8 mouse cellular contexts compared by ENCODE assay signal in genomic region chr10:80754594-80755290, GRCm38 (mm10). TPM values are rescaled to one million over a fixed set of nuclear protein-coding genes. Genes with fewer than 3 reads are reported as not detected.
A peak's percentile ranks its signal among the peaks of the same experiment; 100 is the strongest.
DNase-seq lines count a peak whose midpoint lies in the region; ATAC-seq and TF ChIP-seq lines count a peak whose summit lies in the region.

TSS of gene Dot1l (plus strand) at chr10:80755206.

- H3K4me2 ChIP-seq in lung, embryonic 16.5 days (ENCODE audit: low read depth, low read length): peak within 1 kb of the TSS; percentile 99

- TF ChIP-seq CTCF in MEL (IDR thresholded peaks at IDR 0.05 in 2 of 3, conservative IDR thresholded peaks at IDR 0.05 in 1 of 3; ENCODE audit: control insufficient read depth in 1 of 3, insufficient read depth in 1 of 3, low read depth in 2 of 3, low read length in 3 of 3, poor library complexity in 1 of 3, severe bottlenecking in 1 of 3): no peak
- no peak for TF ChIP-seq CTCF in cerebellum, adult 2 months (IDR thresholded peaks at IDR 0.05; ENCODE audit: borderline replicate concordance, insufficient read depth, low read depth, low read length)

- H3K4me1 ChIP-seq in MEL (ENCODE audit: control insufficient read depth in 1 of 2, insufficient read depth in 2 of 2, low read length in 2 of 2): peaks cover 8 to 46% of the 10 kb centered on the region in 2 experiments
- peaks cover 40% of the 10 kb centered on the region for H3K4me1 ChIP-seq in cerebellum, adult 2 months (ENCODE audit: control insufficient read depth, insufficient read depth, low read length)
- peaks cover 40% of the 10 kb centered on the region for H3K4me1 ChIP-seq in lung, embryonic 16.5 days (replicated peaks; ENCODE audit: control insufficient read depth, insufficient read depth, low read length)

- no peaks in the 10 kb centered on the region for H3K27me3 ChIP-seq in MEL (ENCODE audit: control insufficient read depth in 1 of 2, insufficient read depth in 2 of 2, low read length in 2 of 2)
- H3K27me3 ChIP-seq in cerebellum, adult 2 months (ENCODE audit: control insufficient read depth, insufficient read depth, low read length): no peaks in the 10 kb centered on the region
- H3K27me3 ChIP-seq in lung, embryonic 16.5 days (ENCODE audit: control insufficient read depth, insufficient read depth, low read depth, low read length): no peaks in the 10 kb centered on the region

- DNase-seq in MEL (ENCODE audit: low read depth, low spot score): peak; percentile 98
- DNase-seq in cerebellum, adult 2 months: peak; percentile 98
- peak; percentile 97 for DNase-seq in forelimb bud, embryonic 11.5 days (ENCODE audit: low read depth, low spot score)
- DNase-seq in layer of hippocampus, adult 9-10 months (ENCODE audit: low spot score): peak; percentile 86
- peak; percentile 93 for DNase-seq in ovary, postnatal 10 days (ENCODE audit: low spot score)
- DNase-seq in thymus, postnatal 10 days (ENCODE audit: low spot score in 2 of 2): peak; percentile 98 to 99

- peak; percentile 62 to 76 for ATAC-seq in hematopoietic stem cell, adult 5-6 weeks (replicated peaks in 1 of 2; ENCODE audit: insufficient read depth in 1 of 2, low FRiP score in 2 of 2, low TSS enrichment in 1 of 2, low read depth in 1 of 2, poor library complexity in 2 of 2, severe bottlenecking in 2 of 2)
- peak; percentile 93 for ATAC-seq in lung, embryonic 16.5 days (ENCODE audit: low read depth)

- no peak for TF ChIP-seq RAD21 in MEL (IDR thresholded peaks at IDR 0.05; ENCODE audit: low read depth, low read length)

- H3K79me2 ChIP-seq in MEL (ENCODE audit: control insufficient read depth, insufficient read depth, low read length, poor library complexity): peaks cover 47% of the 10 kb centered on the region

- peak in 1 of 2 experiments; percentile 80; a peak in 3 of 4 replicates for TF ChIP-seq POLR2A in MEL (IDR thresholded peaks at IDR 0.05; ENCODE audit: control insufficient read depth in 1 of 2, insufficient read depth in 1 of 2, low read depth in 1 of 2, low read length in 2 of 2, poor library complexity in 1 of 2)
- peak; percentile 51; the same call in 1 of the 2 replicates for TF ChIP-seq POLR2A in cerebellum, adult 2 months (IDR thresholded peaks at IDR 0.05; ENCODE audit: borderline replicate concordance, insufficient read depth, low read length)

- TF ChIP-seq EP300 in MEL (IDR thresholded peaks at IDR 0.05; ENCODE audit: low read depth in 1 of 2, low read length in 2 of 2): peak in 1 of 2 experiments; percentile 10; a peak in 1 of 4 replicates

- no peaks in the 10 kb centered on the region for H3K9me3 ChIP-seq in MEL (replicated peaks; ENCODE audit: insufficient read depth, low read length)
- no peaks in the 10 kb centered on the region for H3K9me3 ChIP-seq in lung, embryonic 16.5 days (ENCODE audit: control insufficient read depth, low read length)

- H3K4me3 ChIP-seq in MEL (ENCODE audit: control insufficient read depth in 1 of 2, insufficient read depth in 1 of 2, low read depth in 2 of 2, low read length in 2 of 2): peak within 1 kb of the TSS; percentile 91 to 98
- peak within 1 kb of the TSS; percentile 97 for H3K4me3 ChIP-seq in cerebellum, adult 2 months (replicated peaks; ENCODE audit: insufficient read depth, low read depth, low read length)
- peak within 1 kb of the TSS; percentile 96 for H3K4me3 ChIP-seq in lung, embryonic 16.5 days (ENCODE audit: low read length)

- peaks cover 0 to 16% of the 10 kb centered on the region in 2 experiments; a peak in 2 of 4 replicates for H3K36me3 ChIP-seq in MEL (ENCODE audit: control insufficient read depth in 1 of 2, insufficient read depth in 2 of 2, low read length in 2 of 2)
- H3K36me3 ChIP-seq in lung, embryonic 16.5 days (ENCODE audit: control insufficient read depth, insufficient read depth, low read length): no peaks in the 10 kb centered on the region

- H3K9ac ChIP-seq in MEL (ENCODE audit: control insufficient read depth, low read depth, low read length, poor library complexity, severe bottlenecking): peak within 1 kb of the TSS; percentile 99
- peak within 1 kb of the TSS; percentile 96 for H3K9ac ChIP-seq in lung, embryonic 16.5 days (ENCODE audit: low read length)

- under 1% methylated on average over 54 of the region's 57 CpGs for WGBS in cerebellum, adult 2 months
- 2% methylated on average over 18 of the region's 57 CpGs for WGBS in lung, embryonic 16.5 days

- H3K27ac ChIP-seq in MEL (ENCODE audit: control insufficient read depth, low read depth, low read length): peak within 1 kb of the TSS; percentile 65
- peak within 1 kb of the TSS; percentile 84 for H3K27ac ChIP-seq in cerebellum, adult 2 months (ENCODE audit: insufficient read depth, low read length)
- peak within 1 kb of the TSS; percentile 83 for H3K27ac ChIP-seq in lung, embryonic 16.5 days (ENCODE audit: low read length)

TF ChIP-seq in MEL, 35 proteins besides CTCF, POLR2A, EP300 and RAD21:
- TF ChIP-seq TBP (IDR thresholded peaks at IDR 0.05; ENCODE audit: low read depth, low read length) (0 out of 2 replicates have a peak, but pooled peaks have one; percentile 53), GATA1 (IDR thresholded peaks at IDR 0.05; ENCODE audit: low read depth, low read length) (no peak), MYC (IDR thresholded peaks at IDR 0.05; ENCODE audit: low read depth, low read length) (peak; percentile 78; the same call in 1 of the 2 replicates), TAL1 (IDR thresholded peaks at IDR 0.05; ENCODE audit: low read length) (no peak), MAX (IDR thresholded peaks at IDR 0.05; ENCODE audit: low read length) (0 out of 2 replicates have a peak, but pooled peaks have one; percentile 27), TCF12 (IDR thresholded peaks at IDR 0.05; ENCODE audit: low read depth, low read length) (peak; percentile 56), CHD2 (IDR thresholded peaks at IDR 0.05; ENCODE audit: low read length) (no peak), MXI1 (IDR thresholded peaks at IDR 0.05; ENCODE audit: low read depth, low read length) (no peak; the same call in 1 of the 2 replicates), HCFC1 (IDR thresholded peaks at IDR 0.05; ENCODE audit: low read depth, low read length) (peak; percentile 80), NRF1 (IDR thresholded peaks at IDR 0.05; ENCODE audit: insufficient read depth, low read depth, low read length, poor library complexity, severe bottlenecking) (peak; percentile 76), MAFK (IDR thresholded peaks at IDR 0.05; ENCODE audit: borderline replicate concordance, low read depth, low read length) (no peak), POLR2AphosphoS2 (IDR thresholded peaks at IDR 0.05; ENCODE audit: low read length) (peak; percentile 34; the same call in 1 of the 2 replicates), NELFE (IDR thresholded peaks at IDR 0.05; ENCODE audit: low read depth, low read length) (peak; percentile 87), MAZ (IDR thresholded peaks at IDR 0.05; ENCODE audit: low read depth, low read length) (peak; percentile 79; the same call in 1 of the 2 replicates), ETS1 (IDR thresholded peaks at IDR 0.05; ENCODE audit: low read depth, low read length) (peak; percentile 47; the same call in 1 of the 2 replicates), SIN3A (IDR thresholded peaks at IDR 0.05; ENCODE audit: low read length) (peak; percentile 81), ZMIZ1 (IDR thresholded peaks at IDR 0.05; ENCODE audit: low read depth, low read length) (0 out of 2 replicates have a peak, but pooled peaks have one; percentile 42), ZNF384 (IDR thresholded peaks at IDR 0.05; ENCODE audit: low read depth, low read length) (0 out of 2 replicates have a peak, but pooled peaks have one; percentile 57), POLR2AphosphoS5 (IDR thresholded peaks at IDR 0.05; ENCODE audit: borderline replicate concordance, low read depth, low read length) (no peak), CHD1 (IDR thresholded peaks at IDR 0.05; ENCODE audit: low read depth, low read length) (peak; percentile 98), UBTF (IDR thresholded peaks at IDR 0.05; ENCODE audit: borderline replicate concordance, insufficient read depth, low read depth, low read length) (no peak), RCOR1 (IDR thresholded peaks at IDR 0.05; ENCODE audit: low read depth, low read length) (0 out of 2 replicates have a peak, but pooled peaks have one; percentile 29), ELF1 (IDR thresholded peaks at IDR 0.05; ENCODE audit: low read depth, low read length) (peak; percentile 91), MEF2A (IDR thresholded peaks at IDR 0.05; ENCODE audit: extremely low read depth, insufficient replicate concordance, low read depth, low read length, poor library complexity, severe bottlenecking) (no peak)
TF ChIP-seq in MEL: peak in this region for 16.

RNA-seq across cellular contexts. Expression of gene Dot1l, which starts in this region (rescaled TPM):
- 14.7 and 15.0 TPM in 2 replicates for total RNA-seq in MEL (2012; rRNA removed)
- polyA plus RNA-seq in MEL (2012; ENCODE audit: insufficient read depth in 1 of 2, insufficient read length in 2 of 2, low read depth in 1 of 2, low replicate concordance in 2 of 2, missing spikeins in 1 of 2): 10 to 100 TPM in 1 of 2 experiments, not detected in 1; 70.6 TPM
- polyA plus RNA-seq in cerebellum, adult 2 months (2012; rRNA removed): 101 and 115 TPM in 2 replicates
- total RNA-seq in hematopoietic stem cell, adult 5-6 weeks (2017): 12.0 and 13.0 TPM in 2 replicates
- polyA plus RNA-seq in lung, embryonic 16.5 days (2015; fragmentation: Nextera tagmentation; extraction: Ambion mirVana): 15.4 and 17.5 TPM in 2 replicates

Comparison
In these comparisons a context has a peak if more than half of its experiments do, and no peak if none do; other contexts are left out.
1. Peak in every context shown above with its lines: DNase-seq, ATAC-seq, H3K4me3 ChIP-seq and H3K27ac ChIP-seq.